Mouse (Mus musculus): ENCODE data around the gene Chka.

The Chka gene

DNA sequence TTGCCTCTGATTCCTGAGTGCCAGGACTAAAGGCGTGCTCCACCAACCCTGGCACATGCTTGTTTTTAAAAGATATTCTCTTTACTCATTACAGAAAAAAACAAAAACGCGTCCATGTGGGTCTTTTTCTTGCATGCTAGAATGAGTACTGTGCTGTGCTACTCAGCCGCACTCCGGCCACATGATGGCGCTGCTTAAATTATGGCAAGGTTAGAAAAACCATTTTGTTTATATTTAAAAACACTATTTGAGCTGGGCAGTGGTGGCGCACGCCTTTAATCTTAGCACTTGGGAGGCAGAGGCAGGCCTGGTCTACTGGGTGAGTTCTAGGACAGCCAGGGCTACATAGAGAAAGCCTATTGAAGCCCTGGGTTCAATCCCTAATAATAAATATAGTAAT is 38.6 kb downstream of the Chka start:
- DNase-seq: peak; percentile 41

GRCm38 (mm10) chr19:3893545-3894116 is 42.1 kb downstream of the Chka start:
- DNase-seq: no peak

DNA sequence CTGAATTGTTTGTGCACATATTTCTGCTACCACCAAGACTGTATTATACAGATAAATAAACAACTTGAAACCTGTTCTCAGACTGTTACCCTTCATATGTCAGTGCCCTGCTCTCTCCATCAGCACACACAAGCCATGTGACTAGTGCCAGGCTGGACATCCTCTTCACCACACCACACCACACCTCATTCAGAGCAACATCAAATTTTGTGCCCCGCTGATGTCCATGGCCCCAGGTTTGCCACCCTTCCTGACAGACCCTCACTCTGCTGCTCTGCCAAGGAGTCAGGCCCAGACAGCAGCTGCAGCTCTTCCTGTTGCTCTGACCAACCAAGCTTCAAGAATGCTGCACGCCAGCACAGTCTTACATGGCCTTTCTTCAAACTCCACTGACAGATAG is 42.7 kb downstream of the Chka start:
- no peak for DNase-seq

DNA sequence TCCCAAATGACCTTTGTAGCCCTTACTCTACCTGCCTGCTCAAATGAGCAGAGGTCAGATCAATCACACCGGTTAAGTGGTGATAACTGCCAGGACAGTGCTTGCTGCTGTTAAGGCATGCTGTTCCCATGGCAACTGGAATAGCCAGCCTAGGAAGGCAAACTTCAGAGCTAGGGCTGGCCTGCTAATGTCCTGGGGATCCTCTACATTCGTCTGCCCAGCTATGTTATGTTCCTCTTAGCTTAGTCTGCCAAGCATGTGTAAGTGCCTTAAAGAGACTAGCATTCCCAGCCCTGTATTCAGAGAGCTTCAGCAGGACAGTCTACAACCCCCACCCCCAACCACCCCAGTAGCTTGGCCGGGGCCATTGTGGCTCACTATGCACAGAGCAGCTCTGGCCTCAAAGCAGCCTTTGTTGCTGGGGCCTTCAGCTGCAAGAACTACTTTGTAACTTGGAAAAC is 43.6 kb downstream of the Chka start:
- DNase-seq: no peak

- DNase-seq: no peak
Observed at GRCm38 (mm10) chr19:3896208-3896607, 44.6 kb downstream of the Chka start.

DNA sequence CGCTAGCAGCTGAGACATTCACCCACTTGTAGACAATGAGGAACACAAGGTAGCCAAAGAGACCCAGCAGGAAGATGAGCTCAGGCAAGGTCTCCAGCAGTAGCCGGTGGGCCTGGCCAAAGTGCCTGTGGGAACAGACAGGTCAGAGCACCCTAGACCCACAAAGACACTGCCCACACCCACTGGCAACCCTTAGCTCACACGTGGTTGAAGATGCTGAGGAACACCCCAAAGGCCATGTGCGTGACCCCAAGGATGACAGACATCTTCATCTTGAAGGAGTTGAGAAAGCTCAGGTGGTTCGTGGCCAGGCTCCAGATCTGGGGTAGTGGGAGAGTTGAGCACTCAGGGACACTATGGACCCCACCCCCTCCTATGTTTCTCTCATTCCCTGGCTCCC is 46.0 kb downstream of the Chka start:
- DNase-seq: no peak

GRCm38 (mm10) chr19:3898952-3899351 is 47.4 kb downstream of the Chka start:
- no peak for DNase-seq

GRCm38 (mm10) chr19:3899618-3900017 is 48.0 kb downstream of the Chka start:
- no peak for DNase-seq

DNA sequence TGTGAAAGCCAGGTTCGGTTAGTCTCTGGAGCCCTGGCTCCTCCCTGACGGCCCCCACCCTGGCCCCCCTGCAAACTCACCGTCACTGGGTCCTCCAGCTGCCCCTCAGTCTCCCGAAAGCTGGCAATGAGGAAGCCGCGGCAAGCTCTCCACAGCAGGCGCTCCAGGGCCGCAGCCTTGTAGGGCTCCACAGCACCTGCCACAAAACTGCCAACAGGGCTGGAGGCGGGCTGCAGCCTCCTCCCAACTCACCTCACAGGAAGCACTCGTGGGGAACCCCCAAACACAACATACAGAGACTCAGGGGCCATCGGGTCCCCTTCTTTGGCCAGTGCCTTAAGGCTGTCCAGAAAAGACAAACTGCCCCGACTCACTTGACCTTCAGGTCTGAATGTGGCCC is 51.4 kb downstream of the Chka start:
- peak; percentile 63 for DNase-seq

GRCm38 (mm10) chr19:3903648-3904362 is 52.2 kb downstream of the Chka start:
- DNase-seq: no peak

- no peak for DNase-seq
Observed at GRCm38 (mm10) chr19:3904363-3904675, 52.7 kb downstream of the Chka start.

DNA sequence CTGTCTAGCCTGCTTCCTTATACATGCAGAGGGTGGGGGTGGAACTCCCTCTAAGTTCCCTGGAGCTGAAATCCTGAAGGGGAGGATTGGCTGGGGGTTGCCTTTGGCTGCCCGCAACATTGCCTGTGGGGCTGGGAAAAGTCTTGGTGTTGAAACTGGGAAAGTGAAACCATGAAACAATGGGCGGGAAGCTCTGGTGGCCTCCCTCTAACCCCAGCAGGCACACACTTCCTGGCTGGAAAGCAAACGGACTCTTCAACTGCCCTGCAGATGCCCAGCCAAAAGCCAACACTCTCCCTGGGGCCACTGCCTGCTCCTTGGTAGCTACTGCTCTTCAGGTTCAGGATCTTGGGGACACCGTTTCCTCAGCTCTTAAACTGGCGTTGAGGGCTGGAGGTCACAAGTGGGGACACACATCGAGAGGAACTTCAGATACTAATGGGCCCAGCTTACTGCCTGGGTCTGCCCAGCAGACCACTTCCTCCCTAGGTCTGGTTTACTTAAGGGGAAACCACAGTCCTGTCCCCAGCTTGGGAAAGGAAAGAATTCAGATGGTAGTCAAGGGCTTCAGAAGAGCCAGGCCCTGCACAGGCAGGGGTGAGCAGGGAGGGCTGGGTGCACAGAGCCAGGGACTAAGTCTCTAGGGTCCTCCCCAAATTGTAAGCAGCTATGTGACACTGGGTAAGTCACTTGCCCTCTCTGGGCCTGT is 53.8 kb downstream of the Chka start:
- no peak for DNase-seq

DNA sequence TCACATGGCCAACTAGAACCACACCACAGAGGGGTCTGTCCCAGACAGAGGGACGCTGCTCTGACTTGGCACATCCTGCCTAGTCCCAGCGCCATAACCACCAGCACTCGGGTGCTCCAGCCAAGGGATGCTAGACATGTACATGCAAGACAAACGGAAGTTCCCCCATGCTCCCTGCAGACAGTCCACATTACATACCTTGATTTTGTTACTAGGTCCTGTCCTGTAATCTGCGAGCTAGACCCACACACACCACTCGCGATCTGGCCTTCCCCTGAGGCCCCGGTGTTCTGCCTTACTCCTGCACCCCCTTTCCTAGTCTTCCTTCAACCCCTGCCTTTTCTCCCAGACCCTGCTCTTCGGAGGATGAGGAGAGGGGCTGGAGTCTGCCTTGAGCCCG is 54.8 kb downstream of the Chka start:
- DNase-seq: no peak

DNA sequence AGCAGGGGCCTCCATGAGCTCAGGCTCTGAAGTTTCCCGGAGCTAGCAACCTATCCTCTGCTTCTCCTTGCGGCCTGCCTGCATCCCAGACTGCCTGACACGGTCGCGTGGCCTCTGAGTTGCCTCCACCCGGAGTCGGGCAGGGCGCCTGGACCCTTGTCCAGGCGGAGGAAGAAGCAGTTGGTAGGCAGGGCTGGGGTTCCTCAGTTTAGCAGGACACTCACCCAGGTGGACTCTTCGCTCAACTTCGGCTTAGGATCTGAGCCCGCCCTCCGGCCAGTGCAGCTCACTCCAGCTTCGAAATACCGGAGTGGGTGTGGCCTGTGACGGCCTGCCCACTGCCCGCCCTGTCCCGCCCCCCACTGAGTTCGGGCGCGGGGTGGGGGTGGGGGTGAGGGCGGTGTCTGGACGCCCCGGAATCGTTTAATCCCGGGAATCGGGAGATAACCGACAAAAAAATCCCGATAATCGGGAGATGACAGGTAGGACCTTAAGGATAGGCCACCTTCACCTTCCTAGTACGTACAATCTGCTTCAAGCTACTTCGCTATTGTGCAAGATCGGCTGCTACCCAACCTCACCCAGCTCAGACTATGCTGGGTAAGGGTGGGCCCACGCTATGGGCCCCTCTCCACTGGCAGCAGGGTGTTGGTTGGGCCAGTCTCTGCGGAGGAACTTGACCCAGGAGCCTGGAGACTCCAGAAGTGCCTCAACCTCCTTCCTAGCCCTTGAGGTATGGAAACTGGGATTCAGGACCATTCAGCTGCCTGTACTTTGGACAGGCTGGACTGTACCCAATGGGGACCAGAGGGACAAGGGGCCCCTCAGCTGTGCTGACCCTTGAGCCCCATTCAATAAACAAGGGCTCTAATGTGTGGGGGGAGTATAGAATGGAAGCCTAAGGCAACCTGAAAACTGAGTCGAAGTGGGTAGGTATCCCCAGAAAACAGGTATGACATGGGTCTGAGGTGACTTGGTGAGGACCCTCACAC is 55.5 kb downstream of the Chka start, which contains the start of gene Tcirg1:
Tcirg1 (minus strand) TSS at position 339 of the 992 bp plus-strand sequence.
- peak; percentile 79 for DNase-seq

DNA sequence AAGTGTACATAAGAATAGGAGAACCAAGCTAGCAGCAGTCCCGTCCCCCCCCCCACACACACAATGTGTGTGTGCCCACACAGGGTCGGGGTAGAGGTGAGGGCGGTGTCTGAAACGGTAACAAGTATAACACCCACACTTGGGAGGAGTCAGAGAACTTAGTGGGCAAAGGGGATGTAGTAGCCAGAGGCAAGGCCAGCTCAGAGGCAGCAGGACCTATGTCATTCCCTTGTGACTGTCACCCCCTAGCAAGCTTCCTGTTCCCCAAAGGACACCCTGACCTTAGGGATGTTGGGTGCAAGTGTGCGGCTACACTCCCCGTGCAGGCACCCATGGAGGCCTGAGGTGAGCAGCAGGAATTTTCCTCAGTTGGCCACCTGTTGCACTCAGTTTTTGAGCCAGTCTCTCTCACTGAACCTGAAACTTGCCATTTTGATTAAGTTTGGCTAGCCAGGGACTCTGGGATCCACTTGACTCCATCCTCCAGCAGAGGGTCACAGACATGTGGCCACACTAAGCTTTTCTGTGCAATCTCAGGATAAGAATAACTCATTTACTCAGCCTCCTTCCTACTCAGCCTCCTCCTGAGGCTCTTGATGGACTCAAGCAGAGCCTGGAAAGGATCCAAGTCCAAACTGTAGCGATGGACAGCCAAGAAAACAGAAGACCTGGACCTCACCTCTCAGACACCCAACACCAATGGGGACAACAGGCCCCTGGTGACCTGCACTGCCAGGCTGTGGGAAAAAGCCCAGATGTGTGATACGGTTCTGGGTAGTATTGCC is 56.5 kb downstream of the Chka start:
- no peak for DNase-seq

DNA sequence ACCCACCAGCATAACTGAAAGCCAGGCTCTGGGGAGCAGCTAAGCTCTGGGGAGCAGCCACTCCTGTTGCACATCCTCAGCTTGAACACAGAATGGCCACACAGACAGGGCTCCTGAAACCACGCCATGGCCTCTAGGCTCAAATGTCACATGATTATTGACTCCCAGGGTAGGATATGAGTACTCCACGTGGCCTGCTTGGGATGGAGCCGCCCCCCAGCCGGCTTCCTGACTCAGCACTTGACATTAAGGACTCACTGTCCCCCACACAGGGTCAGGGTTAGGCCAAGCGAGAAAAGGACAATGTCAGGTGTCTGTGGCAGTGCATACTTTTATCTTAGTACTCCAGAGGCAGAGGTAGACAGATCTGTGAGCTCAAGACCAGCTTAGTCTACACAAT is 58.6 kb downstream of the Chka start:
- no peak for DNase-seq

- peak; percentile 92 for DNase-seq
Observed at GRCm38 (mm10) chr19:3912337-3913204, 61.0 kb downstream of the Chka start, which contains the start of gene Ndufs8. TSS of gene Ndufs8 (minus strand) at chr19:3912774.

DNA sequence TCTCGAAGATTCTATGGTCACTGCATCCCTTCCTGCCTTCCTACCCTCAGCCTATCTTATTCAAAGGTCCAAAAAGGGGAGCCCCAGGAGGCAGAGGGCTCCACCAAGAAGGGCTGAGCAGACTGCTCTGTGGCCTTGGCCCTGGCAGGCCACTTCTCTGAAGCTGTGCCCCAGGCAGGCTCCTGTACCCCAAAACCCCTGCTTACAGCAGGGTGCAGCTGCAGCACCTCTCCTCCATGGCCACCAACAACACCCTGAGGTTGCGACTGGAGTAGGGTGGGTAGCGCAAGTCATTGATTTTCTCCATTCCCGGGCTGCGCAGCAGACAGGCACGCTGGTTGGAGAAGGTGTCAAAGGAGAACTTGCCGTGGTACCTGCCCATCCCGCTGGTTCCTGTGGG is 62.1 kb downstream of the Chka start:
- DNase-seq: no peak

DNA sequence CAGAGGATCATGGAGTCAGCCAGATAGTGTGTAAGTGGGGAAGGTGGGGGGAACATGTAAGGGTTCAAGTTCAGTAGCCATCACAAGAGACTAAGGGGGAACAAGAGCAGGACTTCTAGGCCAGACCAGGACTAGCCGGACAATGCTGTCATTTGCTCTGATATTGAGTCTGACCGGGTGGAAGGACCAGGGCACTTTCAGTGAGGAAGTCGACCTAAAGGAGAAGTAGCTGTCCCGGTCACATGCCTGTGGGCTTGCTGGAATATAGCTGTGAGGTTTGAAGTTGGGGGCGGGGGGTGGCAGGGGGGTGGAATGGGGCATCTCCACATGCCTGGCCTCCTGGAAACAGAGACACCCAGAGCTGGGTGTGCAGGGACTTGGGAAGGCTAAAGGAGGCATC is 63.0 kb downstream of the Chka start:
- no peak for DNase-seq

DNA sequence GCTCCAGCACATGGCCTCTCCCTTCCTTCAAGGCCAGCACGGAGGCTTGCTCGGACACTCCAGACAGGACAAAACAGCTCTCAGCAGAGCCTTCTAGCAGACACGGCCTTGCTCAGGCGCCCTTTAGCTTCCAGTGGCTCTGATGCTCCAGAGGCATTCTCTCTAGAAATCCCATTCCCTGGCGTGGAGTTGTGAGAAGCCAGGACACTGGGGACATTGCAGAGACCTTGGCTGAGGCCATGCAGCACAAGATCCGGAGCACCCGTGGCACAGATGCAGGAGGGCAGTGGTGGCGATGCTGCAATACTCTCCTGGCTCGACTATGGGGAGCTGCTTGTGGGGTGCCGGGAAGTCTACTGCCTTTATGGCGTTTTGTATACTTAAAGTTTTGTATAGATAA is 65.2 kb downstream of the Chka start:
- no peak for DNase-seq

DNA sequence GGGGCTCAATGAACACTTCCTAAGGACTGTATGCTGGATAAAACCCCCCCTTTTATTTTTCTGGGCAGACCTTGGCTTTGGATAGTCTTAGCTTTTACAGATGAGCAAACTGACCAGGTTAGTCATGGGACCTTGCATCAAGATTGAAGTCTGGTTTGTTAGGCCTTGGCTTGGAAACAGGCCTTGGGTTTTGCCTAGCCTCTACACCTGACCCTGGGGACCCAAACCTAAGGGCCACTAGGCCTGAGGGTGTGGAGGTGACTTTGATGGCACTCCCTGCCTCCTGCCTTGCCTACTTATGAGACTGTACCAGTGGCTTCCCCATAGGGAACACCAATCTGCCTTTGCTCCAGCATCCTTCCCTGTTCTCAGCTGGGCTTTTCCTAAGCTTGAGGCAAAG is 68.4 kb downstream of the Chka start:
- no peak for DNase-seq

Measured in thymus, postnatal 14 days (tissue).